Mouse (Mus musculus): Measurements from ENCODE around the gene Rftn1.

- TF ChIP-seq CTCF (IDR thresholded peaks at IDR 0.05) (no peak), EP300 (IDR thresholded peaks at IDR 0.05; ENCODE audit: insufficient read depth, low read depth, low read length) (no peak)
Observed at GRCm38 (mm10) chr17:50185083-50185482, 5.4 kb downstream of the Rftn1 start.
